Mouse (Mus musculus): Measurements from ENCODE around the gene Tmco5b. TPM values are rescaled to one million over a fixed set of nuclear protein-coding genes. Genes with fewer than 3 reads are reported as not detected.

The Tmco5b gene
- total and polyA plus RNA-seq, 3 experiments: not detected

DNA sequence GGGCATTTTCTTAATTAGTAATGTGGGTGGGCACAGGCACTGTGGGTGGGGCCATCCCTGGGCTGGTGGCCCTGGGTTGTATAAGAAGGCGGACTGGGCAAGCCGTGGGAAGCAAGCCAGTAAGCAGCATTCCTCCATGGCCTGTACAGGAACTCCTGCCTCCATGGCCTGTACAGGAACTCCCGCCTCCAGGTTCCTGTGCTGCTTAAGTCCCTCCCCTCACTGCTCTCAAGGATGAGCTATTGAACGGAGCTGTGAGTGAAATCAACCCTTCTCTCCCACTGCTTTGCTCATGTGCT, 17.7 kb downstream of the Tmco5b start:
- in situ Hi-C loops (cut with MboI; ENCODE audit: low pct_ligation_motif_present, low pct_unique_long_range_greater_than_20kb, low sequenced_read_pairs): no loop called here
- dilution Hi-C loops (cut with MboI; ENCODE audit: extremely low pct_ligation_motif_present, extremely low pct_unique_long_range_greater_than_20kb, low sequenced_read_pairs): no loop called here
- DNase-seq (ENCODE audit: extremely low read depth): no peak

DNA sequence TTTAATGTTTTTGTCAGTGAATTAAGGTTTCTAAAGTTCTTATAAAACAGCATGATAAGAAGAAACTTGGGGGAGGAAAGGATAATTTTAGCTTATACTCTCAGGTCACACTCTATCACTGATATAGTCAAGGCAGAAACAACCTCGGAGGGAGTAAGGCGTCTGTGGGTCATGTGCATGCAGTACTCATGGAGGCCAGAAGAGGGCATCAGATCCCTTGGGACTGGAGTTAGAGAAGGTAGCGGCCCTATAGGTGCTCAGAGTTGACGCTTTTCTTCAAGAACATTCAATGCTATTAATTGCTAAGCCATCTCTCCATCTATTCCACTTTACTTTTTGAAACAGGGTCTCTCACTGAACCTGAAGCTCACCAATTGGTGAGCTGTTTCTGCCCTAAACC, 19.8 kb downstream of the Tmco5b start:
- no peak overlapping the region for H3K4me2 ChIP-seq (ENCODE audit: insufficient read depth, low read depth, poor library complexity, severe bottlenecking)
- no peaks in the 10 kb centered on the region for H3K9me3 ChIP-seq (replicated peaks; ENCODE audit: low read length)
- TF ChIP-seq MAFK (IDR thresholded peaks at IDR 0.05; ENCODE audit: insufficient replicate concordance, low read length) (no peak), RAD21 (IDR thresholded peaks at IDR 0.05; ENCODE audit: low read depth, low read length) (peak; percentile 53), ZNF384 (IDR thresholded peaks at IDR 0.05; ENCODE audit: low read depth, low read length) (no peak), MYC (IDR thresholded peaks at IDR 0.05; ENCODE audit: low read depth, low read length) (0 out of 2 replicates have a peak, but pooled peaks have one; percentile 38), NELFE (IDR thresholded peaks at IDR 0.05; ENCODE audit: low read depth, low read length) (no peak), MXI1 (IDR thresholded peaks at IDR 0.05; ENCODE audit: low read depth, low read length) (no peak), KAT2A (IDR thresholded peaks at IDR 0.05; ENCODE audit: insufficient replicate concordance, low read length) (no peak), UBTF (IDR thresholded peaks at IDR 0.05; ENCODE audit: low read depth, low read length) (no peak), GABPA (IDR thresholded peaks at IDR 0.05; ENCODE audit: insufficient replicate concordance, low read depth, low read length) (no peak), JUN (IDR thresholded peaks at IDR 0.05; ENCODE audit: insufficient read depth, low read depth, low read length) (no peak), ETS1 (conservative IDR thresholded peaks at IDR 0.05; ENCODE audit: low read depth, low read length) (no peak), SMC3 (IDR thresholded peaks at IDR 0.05; ENCODE audit: low read depth, low read length) (peak; percentile 65), CTCF (conservative IDR thresholded peaks at IDR 0.05 in 1 of 2, IDR thresholded peaks at IDR 0.05 in 1 of 2; ENCODE audit: low read depth in 2 of 2, low read length in 2 of 2) (peak; percentile 78 to 81)
- peak; percentile 51 for DNase-seq (ENCODE audit: extremely low read depth)
- dilution Hi-C loops (cut with MboI; ENCODE audit: extremely low pct_ligation_motif_present, extremely low pct_unique_long_range_greater_than_20kb, low sequenced_read_pairs): no loop called here
- no peaks in the 10 kb centered on the region for H3K36me3 ChIP-seq (replicated peaks in 1 of 2; ENCODE audit: control insufficient read depth in 1 of 2, insufficient read depth in 1 of 2, low read length in 1 of 2)
- no peak overlapping the region for H3K9ac ChIP-seq (ENCODE audit: insufficient read depth, low read depth)
- H3K27me3 ChIP-seq (replicated peaks): no peaks in the 10 kb centered on the region
- H3K79me2 ChIP-seq (replicated peaks; ENCODE audit: control insufficient read depth, extremely low read depth, insufficient read depth, poor library complexity, severe bottlenecking): no peaks in the 10 kb centered on the region
- H3K4me1 ChIP-seq (ENCODE audit: control insufficient read depth in 1 of 2, insufficient read depth in 2 of 2): peaks cover 0 to 7% of the 10 kb centered on the region in 2 experiments; a peak in 2 of 4 replicates
- H3K27ac ChIP-seq (ENCODE audit: insufficient read depth, low read depth): no peak overlapping the region
- in situ Hi-C loops (cut with MboI; ENCODE audit: low pct_ligation_motif_present, low pct_unique_long_range_greater_than_20kb, low sequenced_read_pairs): no loop called here
- no peak overlapping the region for H3K4me3 ChIP-seq (replicated peaks in 1 of 3; ENCODE audit: low read depth in 2 of 3, low read length in 2 of 3, poor library complexity in 1 of 3)

More for the DNA sequence above, 17.7 kb downstream of the Tmco5b start:
- no peaks in the 10 kb centered on the region for H3K9me3 ChIP-seq (replicated peaks; ENCODE audit: low read length)
- H3K27ac ChIP-seq (ENCODE audit: insufficient read depth, low read depth): no peak overlapping the region
- peaks cover 0 to 7% of the 10 kb centered on the region in 2 experiments; a peak in 2 of 4 replicates for H3K4me1 ChIP-seq (ENCODE audit: control insufficient read depth in 1 of 2, insufficient read depth in 2 of 2)
- no peaks in the 10 kb centered on the region for H3K79me2 ChIP-seq (replicated peaks; ENCODE audit: control insufficient read depth, extremely low read depth, insufficient read depth, poor library complexity, severe bottlenecking)
- no peaks in the 10 kb centered on the region for H3K36me3 ChIP-seq (replicated peaks in 1 of 2; ENCODE audit: control insufficient read depth in 1 of 2, insufficient read depth in 1 of 2, low read length in 1 of 2)
- H3K9ac ChIP-seq (ENCODE audit: insufficient read depth, low read depth): no peak overlapping the region
- H3K4me2 ChIP-seq (ENCODE audit: insufficient read depth, low read depth, poor library complexity, severe bottlenecking): no peak overlapping the region
- no peak overlapping the region for H3K4me3 ChIP-seq (replicated peaks in 1 of 3; ENCODE audit: low read depth in 2 of 3, low read length in 2 of 3, poor library complexity in 1 of 3)
- no peaks in the 10 kb centered on the region for H3K27me3 ChIP-seq (replicated peaks)
- TF ChIP-seq JUN (IDR thresholded peaks at IDR 0.05; ENCODE audit: insufficient read depth, low read depth, low read length): no peak
- no peak for TF ChIP-seq UBTF (IDR thresholded peaks at IDR 0.05; ENCODE audit: low read depth, low read length)

DNA sequence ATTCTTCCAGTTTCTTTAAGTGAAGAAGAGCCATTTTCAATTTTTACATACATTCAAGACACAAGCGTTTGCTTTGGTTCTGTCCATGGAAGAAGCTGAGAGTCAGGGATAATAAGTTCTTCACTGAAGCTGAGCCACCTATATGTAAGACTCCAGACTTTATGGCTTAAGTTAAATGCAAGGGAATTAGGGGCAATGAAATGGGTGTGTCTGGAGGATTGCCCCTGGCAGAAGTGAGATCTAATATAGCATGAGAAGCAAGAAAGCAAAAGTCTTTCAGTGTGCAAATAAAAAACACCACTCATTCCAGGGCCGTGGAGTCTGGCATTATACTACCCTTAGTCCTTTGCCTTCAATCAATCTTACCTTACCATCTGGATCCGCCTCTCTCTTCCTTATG, 25.7 kb downstream of the Tmco5b start:
- no peak overlapping the region for H3K4me3 ChIP-seq (replicated peaks in 1 of 3; ENCODE audit: low read depth in 2 of 3, low read length in 2 of 3, poor library complexity in 1 of 3)
- no peak overlapping the region for H3K27ac ChIP-seq (ENCODE audit: insufficient read depth, low read depth)
- TF ChIP-seq ELF1 (IDR thresholded peaks at IDR 0.05; ENCODE audit: low read depth, low read length) (no peak), MAFK (IDR thresholded peaks at IDR 0.05; ENCODE audit: insufficient replicate concordance, low read length) (no peak), POLR2AphosphoS2 (IDR thresholded peaks at IDR 0.05; ENCODE audit: low read depth, low read length) (no peak)
- H3K36me3 ChIP-seq (replicated peaks in 1 of 2; ENCODE audit: control insufficient read depth in 1 of 2, insufficient read depth in 1 of 2, low read length in 1 of 2): no peaks in the 10 kb centered on the region
- H3K9ac ChIP-seq (ENCODE audit: insufficient read depth, low read depth): no peak overlapping the region
- no peaks in the 10 kb centered on the region for H3K9me3 ChIP-seq (replicated peaks; ENCODE audit: low read length)
- in situ Hi-C loops (cut with MboI; ENCODE audit: low pct_ligation_motif_present, low pct_unique_long_range_greater_than_20kb, low sequenced_read_pairs): no loop called here
- DNase-seq (ENCODE audit: extremely low read depth): no peak
- H3K4me1 ChIP-seq (ENCODE audit: control insufficient read depth in 1 of 2, insufficient read depth in 2 of 2): no peaks in the 10 kb centered on the region
- no peaks in the 10 kb centered on the region for H3K27me3 ChIP-seq (replicated peaks)
- no peak overlapping the region for H3K4me2 ChIP-seq (ENCODE audit: insufficient read depth, low read depth, poor library complexity, severe bottlenecking)
- dilution Hi-C loops (cut with MboI; ENCODE audit: extremely low pct_ligation_motif_present, extremely low pct_unique_long_range_greater_than_20kb, low sequenced_read_pairs): no loop called here
- H3K79me2 ChIP-seq (replicated peaks; ENCODE audit: control insufficient read depth, extremely low read depth, insufficient read depth, poor library complexity, severe bottlenecking): no peaks in the 10 kb centered on the region
